Mouse (Mus musculus) lung, embryonic 14.5 days (tissue): ENCODE measurements at regions not wholly inside any gene's neighbourhood (a gene's known extent, or its start where the extent isn't known, plus 50 kb on each side); places are given as distances from the start of the nearest gene placed in this dataset.

Experiments
- ATAC-seq: fragments of 200-750 bp; cut with Nextera tagmentation; 2 replicates; pipeline ENCODE4 v1.8.0; 2017; ENCODE audit warnings: mild to moderate bottlenecking, moderate TSS enrichment, moderate library complexity; ENCODE audit not compliant: insufficient read depth
- DNase-seq: peaks from one replicate; pipeline ENCODE4 v3.0.0-alpha.2; 2015
- H3K27ac ChIP-seq: fragments of 300-500 bp; sonication (generic); 2 replicates; pipeline ENCODE4 v1.5.1; 2014; ENCODE audit warnings: low read depth, mild to moderate bottlenecking, moderate library complexity
- H3K27me3 ChIP-seq: fragments of 300-500 bp; sonication (generic); 2 replicates; pipeline ENCODE4 v1.6.1; 2014; ENCODE audit warnings: low read length, control low read depth; ENCODE audit not compliant: insufficient read depth
- H3K36me3 ChIP-seq: fragments of 300-500 bp; sonication (generic); 2 replicates; pipeline ENCODE4 v1.6.1; 2014; ENCODE audit warnings: control low read depth; ENCODE audit not compliant: insufficient read depth
- H3K4me1 ChIP-seq: fragments of 300-500 bp; sonication (generic); 2 replicates; pipeline ENCODE4 v1.6.1; 2014; ENCODE audit warnings: antibody characterized with exemption, control low read depth; ENCODE audit not compliant: insufficient read depth
- H3K4me2 ChIP-seq: fragments of 300-500 bp; sonication (generic); 2 replicates; pipeline ENCODE4 v1.6.1; 2014; ENCODE audit warnings: mild to moderate bottlenecking
- H3K4me3 ChIP-seq: fragments of 300-500 bp; sonication (generic); 2 replicates; pipeline ENCODE4 v1.5.1; 2014; ENCODE audit warnings: low read depth, low read length
- H3K9ac ChIP-seq: fragments of 300-500 bp; sonication (generic); 2 replicates; pipeline ENCODE4 v1.6.1; 2014
- H3K9me3 ChIP-seq: fragments of 300-500 bp; sonication (generic); 2 replicates; pipeline ENCODE4 v1.6.1; 2016; ENCODE audit warnings: low read depth, low read length, control low read depth
- CTCF ChIP-seq: IDR thresholded peaks from 2 replicates; pipeline ENCODE4 v1.5.1; 2016; ENCODE audit warnings: antibody characterized with exemption, low read depth
- WGBS: fragments of 180-500 bp; shearing (Covaris S2); extraction: QIAGEN DNeasy Blood & Tissue Kit; methylation state at CpG from one replicate; pipeline ENCODE4 v1.1.7; 2014; 5-methylcytosine and 5-hydroxymethylcytosine counted together

- no peaks in the 10 kb centered on the region for H3K9me3 ChIP-seq
- H3K4me2 ChIP-seq = no peak overlapping the region
- WGBS = 24% methylated on average over 4 of the region's 4 CpGs
These were observed 70.4 kb downstream of the Enc1 start for GRCm38 (mm10) chr13:97311340-97311739.

DNA sequence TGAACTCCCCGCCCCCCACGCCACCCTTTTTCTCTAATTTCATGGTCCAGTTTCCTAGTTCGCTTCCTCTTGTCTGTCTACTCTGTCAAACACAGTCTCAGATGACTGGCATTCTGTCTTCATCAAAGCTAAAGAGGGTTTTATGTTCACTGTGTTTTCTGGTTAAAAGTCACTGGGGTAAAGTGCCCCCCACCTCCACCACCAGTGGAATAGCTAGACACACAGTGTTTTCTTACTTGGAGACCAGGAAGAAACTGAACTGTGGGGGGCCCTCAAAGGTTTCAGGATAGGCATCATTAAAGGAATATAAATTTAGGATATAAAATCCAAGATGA is 69.9 kb downstream of the Enc1 start:
- no peaks in the 10 kb centered on the region for H3K27me3 ChIP-seq
- no peak overlapping the region for H3K9ac ChIP-seq
- peaks cover 8% of the 10 kb centered on the region for H3K4me1 ChIP-seq
- H3K4me3 ChIP-seq = no peak overlapping the region
- H3K9me3 ChIP-seq = no peaks in the 10 kb centered on the region
- DNase-seq (no peak), ATAC-seq (peak; percentile 15; the same call in 1 of the 2 replicates)
- H3K27ac ChIP-seq = peak overlapping the region; percentile 42
- 31% methylated on average over 3 of the region's 3 CpGs for WGBS
- H3K36me3 ChIP-seq = no peaks in the 10 kb centered on the region
- H3K4me2 ChIP-seq = no peak overlapping the region; the same call in 1 of the 2 replicates
- TF ChIP-seq CTCF = no peak

More at GRCm38 (mm10) chr13:97311340-97311739, 70.4 kb downstream of the Enc1 start:
- no peak for TF ChIP-seq CTCF
- H3K4me1 ChIP-seq = peaks cover 8% of the 10 kb centered on the region
- ATAC-seq = no peak
- H3K9ac ChIP-seq = no peak overlapping the region
- H3K27ac ChIP-seq = 0 out of 2 replicates have a peak overlapping the region, but pooled peaks have one; percentile 42
- no peaks in the 10 kb centered on the region for H3K36me3 ChIP-seq
- no peaks in the 10 kb centered on the region for H3K27me3 ChIP-seq
- H3K4me3 ChIP-seq = no peak overlapping the region
- no peak for DNase-seq

DNA sequence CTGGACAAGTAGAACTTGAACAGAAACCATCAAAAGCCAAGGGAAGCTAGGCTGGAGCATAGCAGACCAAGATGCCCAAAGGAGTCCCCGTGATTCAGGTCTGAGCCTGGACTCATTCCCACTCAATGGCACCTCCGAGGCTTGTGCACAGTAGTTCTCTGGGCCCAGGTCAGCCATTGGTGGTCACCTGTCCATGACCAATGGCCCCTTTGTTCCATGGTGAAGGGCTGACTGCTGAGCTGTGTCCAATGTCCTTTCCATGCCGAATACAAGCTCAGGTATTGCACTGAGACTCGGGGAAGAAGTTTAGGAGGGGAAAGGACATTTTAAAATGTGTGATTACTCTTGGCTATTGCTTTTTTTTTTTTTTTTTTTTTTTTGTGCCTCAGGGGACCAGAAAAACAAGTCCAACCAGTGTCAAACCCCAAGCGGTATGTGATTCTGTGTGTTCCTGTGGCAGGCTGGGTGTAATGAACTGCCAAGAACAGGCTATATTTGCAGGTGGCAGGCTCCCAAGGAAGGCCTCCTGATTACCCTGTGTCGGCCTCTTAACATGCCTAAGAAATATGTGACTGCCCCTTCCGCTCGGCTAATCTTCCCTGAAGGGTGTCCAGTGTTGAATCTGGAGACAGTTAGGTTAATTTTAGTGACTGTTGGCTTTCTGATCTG is 69.4 kb downstream of the Enc1 start:
- DNase-seq (peak; percentile 64), ATAC-seq (peak; percentile 70; the same call in 1 of the 2 replicates)
- no peak overlapping the region; the same call in 1 of the 2 replicates for H3K4me2 ChIP-seq
- H3K27me3 ChIP-seq = no peaks in the 10 kb centered on the region
- H3K27ac ChIP-seq = peak overlapping the region; percentile 42
- no peak overlapping the region for H3K4me3 ChIP-seq
- TF ChIP-seq CTCF = no peak
- H3K36me3 ChIP-seq = no peaks in the 10 kb centered on the region
- no peaks in the 10 kb centered on the region for H3K9me3 ChIP-seq
- H3K9ac ChIP-seq = no peak overlapping the region
- H3K4me1 ChIP-seq = peaks cover 8% of the 10 kb centered on the region
- WGBS = 41% methylated on average over 8 of the region's 8 CpGs

- Histone ChIP-seq H3K36me3 (no peaks in the 10 kb centered on the region), H3K27ac (no peak overlapping the region), H3K27me3 (no peaks in the 10 kb centered on the region), H3K4me3 (no peak overlapping the region), H3K9me3 (no peaks in the 10 kb centered on the region), H3K4me2 (no peak overlapping the region), H3K4me1 (peaks cover 8% of the 10 kb centered on the region), H3K9ac (no peak overlapping the region)
- no peak for ATAC-seq
- no peak for TF ChIP-seq CTCF
- no peak for DNase-seq
- WGBS = 46% methylated on average over 3 of the region's 3 CpGs
These were observed 68.5 kb downstream of the Enc1 start for GRCm38 (mm10) chr13:97309411-97309810.

GRCm38 (mm10) chr13:97308431-97308830 is 67.5 kb downstream of the Enc1 start:
- no peak overlapping the region for H3K27ac ChIP-seq
- H3K4me3 ChIP-seq = no peak overlapping the region
- 91% methylated on average over 2 of the region's 2 CpGs for WGBS
- DNase-seq (no peak), ATAC-seq (no peak)
- no peaks in the 10 kb centered on the region for H3K27me3 ChIP-seq
- no peaks in the 10 kb centered on the region for H3K36me3 ChIP-seq
- no peak overlapping the region for H3K4me2 ChIP-seq
- H3K9me3 ChIP-seq = no peaks in the 10 kb centered on the region
- peaks cover 7% of the 10 kb centered on the region for H3K4me1 ChIP-seq
- H3K9ac ChIP-seq = no peak overlapping the region
- TF ChIP-seq CTCF = no peak
